In the genomic region with DNA sequence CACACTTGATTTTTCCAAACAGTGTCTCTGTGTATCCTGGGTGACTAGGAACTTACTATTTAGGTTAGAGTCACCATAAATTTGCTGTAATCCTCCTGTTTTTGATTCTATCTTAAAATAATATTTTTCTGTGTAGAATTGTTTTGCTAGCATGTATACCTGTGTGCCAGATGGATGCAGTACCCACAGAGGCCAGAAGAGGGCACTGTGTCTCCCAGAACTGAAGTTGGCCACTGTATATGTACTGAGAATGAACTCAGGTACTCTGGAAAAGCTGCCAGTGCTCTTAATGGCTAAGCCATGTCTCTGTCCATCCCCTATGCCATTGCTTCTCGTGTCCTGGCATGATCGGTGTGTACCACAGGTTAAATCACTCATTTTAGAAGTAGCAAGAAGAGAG, we compare ENCODE assay signal across 9 mouse cellular contexts. TPM values are rescaled to one million over a fixed set of nuclear protein-coding genes. Genes with fewer than 3 reads are reported as not detected.
DNase-seq lines count a peak whose midpoint lies in the region; ATAC-seq lines count a peak whose summit lies in the region.
"Had no signal": no experiment of that assay in that cellular context is flagged by ENCODE, and none has a peak within 500 bp of the region (broad histone marks: within the 10 kb centered on the region; RNA-seq: fewer than 3 reads in every experiment).

No protein-coding gene starts in this region.

- H3K4me1 ChIP-seq in liver, embryonic 11.5 days (replicated peaks; ENCODE audit: control insufficient read depth, insufficient read depth, low read length) = no peaks in the 10 kb centered on the region
- H3K4me1 ChIP-seq in liver, embryonic 13.5 days (replicated peaks) = no peaks in the 10 kb centered on the region

- no peak overlapping the region for H3K4me2 ChIP-seq in liver, embryonic 11.5 days
- no peak overlapping the region for H3K4me2 ChIP-seq in liver, embryonic 13.5 days

- H3K36me3 ChIP-seq in liver, embryonic 11.5 days (ENCODE audit: control insufficient read depth, insufficient read depth, low read length) = no peaks in the 10 kb centered on the region
- H3K36me3 ChIP-seq in liver, embryonic 13.5 days = peaks cover 5% of the 10 kb centered on the region; the same call in 1 of the 2 replicates

- H3K9ac ChIP-seq in liver, embryonic 11.5 days (ENCODE audit: low read depth, low read length) = no peak overlapping the region
- no peak overlapping the region for H3K9ac ChIP-seq in liver, embryonic 13.5 days

- no peak; the same call in 1 of the 2 replicates for ATAC-seq in liver, embryonic 11.5 days (replicated peaks; ENCODE audit: low FRiP score)
- ATAC-seq in granulocyte monocyte progenitor cell, adult 5-6 weeks (replicated peaks; ENCODE audit: poor library complexity, severe bottlenecking) = peak; percentile 71
- no peak for ATAC-seq in liver, embryonic 13.5 days (ENCODE audit: low read depth)

- H3K27ac ChIP-seq in liver, embryonic 11.5 days (ENCODE audit: low read depth, low read length) = no peak overlapping the region
- H3K27ac ChIP-seq in liver, embryonic 13.5 days = no peak overlapping the region

- H3K9me3 ChIP-seq in liver, embryonic 11.5 days (ENCODE audit: control insufficient read depth, low read length) = no peaks in the 10 kb centered on the region
- no peaks in the 10 kb centered on the region for H3K9me3 ChIP-seq in liver, embryonic 13.5 days (replicated peaks)

- no peak overlapping the region for H3K4me3 ChIP-seq in liver, embryonic 11.5 days (ENCODE audit: low read depth, low read length)
- no peak overlapping the region for H3K4me3 ChIP-seq in liver, embryonic 13.5 days (replicated peaks)
- H3K4me3 ChIP-seq: myocyte had no signal

- DNase-seq in liver = peak; percentile 72
- DNase-seq in liver, embryonic 11.5 days (ENCODE audit: low spot score) = no peak
- DNase-seq in T-cell, adult 2 months (ENCODE audit: low spot score) = peak; percentile 28
- peak; percentile 35 for DNase-seq in cerebellum, adult 8-10 months
- peak; percentile 27 for DNase-seq in liver, embryonic 13.5 days
- DNase-seq in right cerebral cortex, postnatal 14 days = peak; percentile 16
- DNase-seq in Muller cell, postnatal 12 days (ENCODE audit: inconsistent ontology term) = no peak

- WGBS in liver, embryonic 11.5 days = 58% methylated on average over 2 of the region's 2 CpGs
- WGBS in liver, embryonic 13.5 days (ENCODE audit: insufficient replicate concordance) = 44% methylated on average over 2 of the region's 2 CpGs

- no peaks in the 10 kb centered on the region for H3K27me3 ChIP-seq in liver, embryonic 11.5 days (replicated peaks; ENCODE audit: control insufficient read depth, insufficient read depth, low read length)
- no peaks in the 10 kb centered on the region for H3K27me3 ChIP-seq in liver, embryonic 13.5 days

RNA-seq across cellular contexts. Expression of a gene that starts 28.8 kb away (rescaled TPM):
- polyA plus RNA-seq in liver, embryonic 11.5 days (2014; fragmentation: Nextera tagmentation; extraction: Ambion mirVana) = 37.6 and 41.5 TPM in 2 replicates
- total RNA-seq in granulocyte monocyte progenitor cell, adult 5-6 weeks (2014; fragmentation: Nextera tagmentation) = 17.1 and 26.1 TPM in 2 replicates
- total RNA-seq in granulocyte monocyte progenitor cell, adult 5-6 weeks (2017) = 24.8 and 27.5 TPM in 2 replicates
- 38.5 and 48.3 TPM in 2 replicates for polyA plus RNA-seq in liver, embryonic 13.5 days (2015; fragmentation: Nextera tagmentation; extraction: Ambion mirVana)

Comparison
In these comparisons a context has a peak if more than half of its experiments do, and no peak if none do; other contexts are left out.
1. DNase-seq: peak in liver (single experiment), T-cell, adult 2 months (single experiment), cerebellum, adult 8-10 months (single experiment), liver, embryonic 13.5 days (single experiment) and right cerebral cortex, postnatal 14 days (single experiment); none in liver, embryonic 11.5 days (single experiment) and Muller cell, postnatal 12 days (single experiment).